Mouse (Mus musculus) neural tube, embryonic 15.5 days (tissue): ENCODE measurements at regions not wholly inside any gene's neighbourhood (a gene's known extent, or its start where the extent isn't known, plus 50 kb on each side); places are given as distances from the start of the nearest gene placed in this dataset.

Experiments used
- ATAC-seq: fragments of 200-750 bp; cut with Nextera tagmentation; 2 replicates; pipeline ENCODE4 v1.8.0; 2017; ENCODE audit warnings: mild to moderate bottlenecking, moderate TSS enrichment, moderate library complexity; ENCODE audit not compliant: low FRiP score
- H3K27ac ChIP-seq: fragments of 300-500 bp; sonication (generic); replicated peaks from 2 replicates; pipeline ENCODE4 v1.5.1; 2015; ENCODE audit warnings: mild to moderate bottlenecking, inconsistent platforms
- H3K27me3 ChIP-seq: fragments of 300-500 bp; sonication (generic); replicated peaks from 2 replicates; pipeline ENCODE4 v1.6.1; 2015; ENCODE audit warnings: inconsistent platforms
- H3K36me3 ChIP-seq: fragments of 300-500 bp; sonication (generic); 2 replicates; pipeline ENCODE4 v1.6.1; 2015; ENCODE audit warnings: inconsistent platforms
- H3K4me1 ChIP-seq: fragments of 300-500 bp; sonication (generic); 2 replicates; pipeline ENCODE4 v1.6.1; 2015; ENCODE audit warnings: inconsistent platforms
- H3K4me2 ChIP-seq: fragments of 300-500 bp; sonication (generic); 2 replicates; pipeline ENCODE4 v1.6.1; 2015; ENCODE audit warnings: inconsistent platforms, mild to moderate bottlenecking, moderate library complexity
- H3K4me3 ChIP-seq: fragments of 300-500 bp; sonication (generic); replicated peaks from 2 replicates; pipeline ENCODE4 v1.5.1; 2015; ENCODE audit warnings: mild to moderate bottlenecking, inconsistent platforms
- H3K9ac ChIP-seq: fragments of 300-500 bp; sonication (generic); replicated peaks from 2 replicates; pipeline ENCODE4 v1.6.1; 2015; ENCODE audit warnings: mild to moderate bottlenecking, inconsistent platforms
- H3K9me3 ChIP-seq: fragments of 300-500 bp; sonication (generic); replicated peaks from 2 replicates; pipeline ENCODE4 v1.6.1; 2016; ENCODE audit warnings: inconsistent platforms
- WGBS: fragments of 180-500 bp; shearing (Covaris S2); methylation state at CpG from one replicate; pipeline ENCODE4 v1.1.7; 2015; ENCODE audit warnings: mixed read lengths; 5-methylcytosine and 5-hydroxymethylcytosine counted together

DNA sequence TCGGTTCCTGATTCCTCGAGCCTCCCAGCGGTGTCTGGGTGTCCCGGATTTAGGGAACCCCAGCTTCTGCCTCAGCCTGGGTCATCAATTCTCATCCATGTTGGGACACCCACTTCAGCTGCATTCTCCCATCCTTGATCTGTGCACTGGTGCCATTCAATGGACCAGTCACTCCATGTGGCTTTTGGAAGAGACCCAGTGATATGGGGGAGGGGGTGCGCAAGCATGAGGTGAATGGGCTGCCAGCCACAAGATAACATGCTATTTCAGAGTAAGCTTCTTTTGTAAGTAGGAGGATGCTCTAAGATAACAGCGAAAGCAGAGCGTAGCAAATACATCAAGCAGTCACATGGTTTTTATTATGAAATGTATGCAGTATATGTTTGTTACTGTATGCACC, 963.1 kb downstream of the 4930447A16Rik start:
- Histone ChIP-seq H3K27me3 (no peaks in the 10 kb centered on the region), H3K36me3 (no peaks in the 10 kb centered on the region), H3K4me1 (peaks cover 14% of the 10 kb centered on the region), H3K4me3 (no peak overlapping the region), H3K9ac (no peak overlapping the region), H3K4me2 (no peak overlapping the region), H3K27ac (no peak overlapping the region), H3K9me3 (no peaks in the 10 kb centered on the region)
- ATAC-seq, result no peak
- 95% methylated on average over 7 of the region's 7 CpGs for WGBS

DNA sequence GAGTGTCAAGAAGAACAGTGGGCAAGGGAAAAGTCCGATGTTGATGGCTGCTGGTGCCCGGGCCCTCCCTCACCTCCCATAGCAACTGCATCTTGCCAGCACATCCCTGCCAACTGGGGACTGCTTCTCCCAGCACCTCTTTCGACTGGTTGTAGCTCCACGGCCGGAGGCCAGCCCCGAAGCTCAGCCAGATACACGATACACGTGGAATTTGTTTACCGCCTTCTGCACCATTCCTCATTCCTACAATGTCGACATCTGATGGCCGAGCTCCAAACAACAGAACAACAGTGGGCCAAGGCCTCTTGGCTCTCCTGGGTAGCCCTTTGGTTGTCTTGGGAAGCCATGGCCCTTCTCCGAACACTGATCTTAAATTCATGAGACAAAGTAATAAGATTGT, 965.1 kb downstream of the 4930447A16Rik start:
- ATAC-seq, result no peak
- Histone ChIP-seq H3K4me1 (no peaks in the 10 kb centered on the region), H3K27me3 (no peaks in the 10 kb centered on the region), H3K36me3 (no peaks in the 10 kb centered on the region), H3K4me3 (no peak overlapping the region), H3K4me2 (no peak overlapping the region), H3K27ac (no peak overlapping the region), H3K9ac (no peak overlapping the region), H3K9me3 (no peaks in the 10 kb centered on the region)
- 87% methylated on average over 12 of the region's 12 CpGs for WGBS

DNA sequence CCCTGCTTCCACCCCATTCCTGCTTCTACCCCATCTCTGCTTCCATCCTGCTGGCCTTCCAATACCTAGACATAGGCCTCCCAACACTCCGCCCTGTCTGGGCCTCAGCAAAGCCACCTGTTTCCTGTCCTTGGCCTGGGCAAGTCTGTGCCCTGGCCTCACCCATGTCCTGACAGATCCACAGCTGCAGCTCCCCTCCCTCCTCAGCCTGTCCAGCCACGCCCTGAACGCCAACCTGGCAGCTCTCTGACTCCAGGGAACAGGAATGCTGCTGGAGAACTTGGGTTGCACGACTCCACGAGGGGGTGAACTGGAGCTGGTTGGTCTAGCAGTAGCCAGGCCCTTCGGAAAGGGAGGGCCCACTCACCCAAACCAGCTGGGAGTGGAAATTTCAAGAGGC, 966.1 kb downstream of the 4930447A16Rik start:
- Histone ChIP-seq H3K36me3 (no peaks in the 10 kb centered on the region), H3K27ac (no peak overlapping the region), H3K9ac (no peak overlapping the region), H3K4me3 (no peak overlapping the region), H3K9me3 (no peaks in the 10 kb centered on the region), H3K4me2 (no peak overlapping the region), H3K4me1 (no peaks in the 10 kb centered on the region), H3K27me3 (no peaks in the 10 kb centered on the region)
- WGBS, result 69% methylated on average over 6 of the region's 6 CpGs
- no peak for ATAC-seq

DNA sequence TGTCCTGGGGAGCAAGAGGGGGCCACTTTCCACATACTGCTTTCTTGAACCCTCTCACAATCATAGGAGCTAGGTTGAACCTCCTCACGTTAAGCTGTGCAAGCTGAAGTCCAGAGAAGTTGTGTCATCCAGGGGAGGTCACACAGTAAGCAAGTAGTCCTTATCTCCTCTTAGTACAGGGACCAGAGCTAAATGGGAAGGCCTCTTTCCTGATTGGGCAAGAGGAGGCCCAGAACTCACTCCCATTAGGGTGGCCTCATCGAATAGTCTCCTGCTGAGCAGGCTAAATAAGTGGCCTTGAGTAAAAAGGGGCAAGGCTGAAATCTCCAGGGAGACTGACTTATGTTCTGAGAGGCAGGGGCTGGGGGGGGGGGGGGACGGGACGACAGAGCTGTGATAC, 966.5 kb downstream of the 4930447A16Rik start:
- Histone ChIP-seq H3K36me3 (no peaks in the 10 kb centered on the region), H3K9ac (no peak overlapping the region), H3K4me2 (no peak overlapping the region), H3K27me3 (no peaks in the 10 kb centered on the region), H3K4me1 (no peaks in the 10 kb centered on the region), H3K27ac (no peak overlapping the region), H3K9me3 (no peaks in the 10 kb centered on the region), H3K4me3 (no peak overlapping the region)
- 18% methylated on average over 3 of the region's 4 CpGs for WGBS
- no peak for ATAC-seq

DNA sequence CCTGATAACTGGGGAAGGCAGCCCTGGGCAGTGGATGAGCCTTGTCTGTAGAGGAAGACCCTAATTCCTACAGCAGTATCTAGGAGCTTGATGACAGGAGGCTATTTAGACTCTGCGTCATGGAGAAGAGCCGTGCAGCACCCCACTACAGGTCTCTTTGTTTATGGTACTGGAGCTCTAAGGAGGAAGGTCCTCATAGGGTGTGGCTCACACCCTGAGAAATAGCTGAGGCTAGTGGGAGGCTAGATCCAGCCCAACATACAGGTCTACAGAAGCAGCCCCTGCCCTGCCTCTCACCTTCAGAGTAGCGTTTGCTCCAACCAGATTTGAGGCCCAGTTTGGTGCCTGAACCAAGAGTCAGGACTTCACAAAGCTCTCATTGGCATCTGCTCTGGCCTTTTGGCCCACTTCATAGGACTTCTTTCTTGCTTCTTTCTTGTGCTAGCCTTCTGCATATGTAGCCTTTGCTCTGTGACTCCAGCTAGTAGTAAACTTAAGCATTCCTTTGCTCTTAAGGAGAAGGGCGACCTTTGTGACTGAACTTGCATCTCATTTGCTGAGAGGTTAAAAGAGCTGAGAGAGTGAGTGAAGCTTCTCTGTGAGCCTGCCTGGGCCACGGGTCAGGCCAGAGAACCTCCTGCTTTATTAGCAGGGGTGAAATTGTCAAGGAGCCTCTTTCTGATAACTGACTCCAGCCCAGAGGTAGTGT, 967.2 kb downstream of the 4930447A16Rik start:
- H3K27ac ChIP-seq, result no peak overlapping the region
- WGBS, result 65% methylated on average over 5 of the region's 5 CpGs
- no peaks in the 10 kb centered on the region for H3K9me3 ChIP-seq
- ATAC-seq, result no peak
- no peaks in the 10 kb centered on the region for H3K27me3 ChIP-seq
- no peaks in the 10 kb centered on the region for H3K4me1 ChIP-seq
- H3K36me3 ChIP-seq, result no peaks in the 10 kb centered on the region
- H3K4me3 ChIP-seq, result no peak overlapping the region
- no peak overlapping the region for H3K9ac ChIP-seq
- no peak overlapping the region for H3K4me2 ChIP-seq

DNA sequence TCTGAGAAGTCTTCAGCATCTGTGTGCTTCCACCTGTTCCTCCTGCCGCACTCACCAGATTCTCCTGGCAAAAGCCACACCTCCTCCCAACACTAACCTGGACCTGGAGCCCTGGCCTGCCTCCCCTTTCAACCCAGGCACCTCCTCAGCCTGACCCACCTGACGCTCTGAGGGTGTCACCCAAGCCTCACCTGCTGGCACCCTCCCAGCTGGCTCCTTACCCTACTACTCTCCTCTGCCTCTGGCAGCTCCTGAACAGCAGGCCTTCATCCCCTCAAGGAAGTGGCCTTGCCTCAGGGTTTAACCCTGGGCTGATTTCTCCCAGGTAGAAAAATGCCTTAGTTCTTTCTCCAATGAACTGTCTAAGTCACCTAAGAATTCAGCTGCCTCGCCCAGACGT, 973.5 kb downstream of the 4930447A16Rik start:
- H3K9ac ChIP-seq, result no peak overlapping the region
- WGBS, result 82% methylated on average over 4 of the region's 4 CpGs
- no peaks in the 10 kb centered on the region for H3K4me1 ChIP-seq
- H3K4me3 ChIP-seq, result no peak overlapping the region
- no peak for ATAC-seq
- H3K9me3 ChIP-seq, result no peaks in the 10 kb centered on the region
- H3K4me2 ChIP-seq, result no peak overlapping the region
- no peaks in the 10 kb centered on the region for H3K27me3 ChIP-seq
- H3K36me3 ChIP-seq, result no peaks in the 10 kb centered on the region
- H3K27ac ChIP-seq, result no peak overlapping the region

DNA sequence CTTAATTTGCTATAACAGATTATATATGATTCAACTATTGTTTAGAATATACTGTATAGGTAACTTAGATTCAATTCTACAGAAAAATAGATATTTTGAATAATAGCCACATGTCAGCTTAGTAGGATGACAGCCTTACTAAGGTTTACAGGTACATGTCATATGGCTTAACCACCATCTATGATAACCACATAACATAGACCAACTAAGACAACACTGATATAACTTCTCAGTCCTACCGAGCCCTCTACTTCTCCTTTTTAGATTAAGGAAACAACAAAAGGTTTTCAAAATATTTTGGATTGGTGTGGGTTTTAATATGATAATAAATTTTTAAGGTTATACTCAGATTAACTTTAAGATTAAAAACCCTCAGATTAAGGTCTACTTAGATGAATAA, 977.4 kb downstream of the 4930447A16Rik start:
- Histone ChIP-seq H3K36me3 (no peaks in the 10 kb centered on the region), H3K4me1 (no peaks in the 10 kb centered on the region), H3K4me2 (no peak overlapping the region), H3K9ac (no peak overlapping the region), H3K4me3 (no peak overlapping the region), H3K27ac (no peak overlapping the region), H3K27me3 (no peaks in the 10 kb centered on the region), H3K9me3 (no peaks in the 10 kb centered on the region)
- no peak for ATAC-seq
- WGBS, result 94% methylated on average over 1 of the region's 1 CpGs

DNA sequence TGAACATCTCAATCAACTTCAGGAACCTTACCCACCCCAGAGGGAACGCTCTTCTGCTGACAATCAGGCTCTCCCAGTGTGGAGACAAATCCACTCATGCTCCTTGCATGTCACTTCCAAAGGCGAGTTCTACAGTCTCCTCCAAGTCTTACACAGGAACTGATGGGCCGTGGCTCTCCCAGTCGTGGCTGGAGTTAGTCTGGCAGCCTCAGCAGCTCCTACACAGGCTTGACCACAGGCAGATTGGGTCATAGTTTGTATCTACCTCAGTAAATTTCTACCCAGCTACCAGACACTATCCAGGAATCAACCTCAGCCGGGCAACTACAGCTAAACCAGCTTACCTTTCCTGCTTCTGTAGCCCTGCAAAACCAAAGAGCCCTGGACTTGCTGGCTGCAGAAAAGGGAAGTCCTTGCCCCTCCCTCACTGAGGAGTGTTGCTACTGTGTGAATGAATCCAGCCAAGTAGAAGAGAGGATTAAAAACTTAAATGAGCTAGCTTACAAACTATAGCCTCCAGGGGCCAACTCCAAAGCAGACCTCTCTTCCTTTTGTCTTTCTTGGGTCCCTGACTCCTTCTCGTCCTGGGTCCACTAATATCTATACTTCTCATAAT, 978.5 kb downstream of the 4930447A16Rik start:
- Histone ChIP-seq H3K4me3 (no peak overlapping the region), H3K27me3 (no peaks in the 10 kb centered on the region), H3K36me3 (no peaks in the 10 kb centered on the region), H3K4me1 (no peaks in the 10 kb centered on the region), H3K27ac (no peak overlapping the region), H3K9me3 (no peaks in the 10 kb centered on the region), H3K9ac (no peak overlapping the region), H3K4me2 (no peak overlapping the region)
- no peak for ATAC-seq
- 78% methylated on average over 6 of the region's 6 CpGs for WGBS

DNA sequence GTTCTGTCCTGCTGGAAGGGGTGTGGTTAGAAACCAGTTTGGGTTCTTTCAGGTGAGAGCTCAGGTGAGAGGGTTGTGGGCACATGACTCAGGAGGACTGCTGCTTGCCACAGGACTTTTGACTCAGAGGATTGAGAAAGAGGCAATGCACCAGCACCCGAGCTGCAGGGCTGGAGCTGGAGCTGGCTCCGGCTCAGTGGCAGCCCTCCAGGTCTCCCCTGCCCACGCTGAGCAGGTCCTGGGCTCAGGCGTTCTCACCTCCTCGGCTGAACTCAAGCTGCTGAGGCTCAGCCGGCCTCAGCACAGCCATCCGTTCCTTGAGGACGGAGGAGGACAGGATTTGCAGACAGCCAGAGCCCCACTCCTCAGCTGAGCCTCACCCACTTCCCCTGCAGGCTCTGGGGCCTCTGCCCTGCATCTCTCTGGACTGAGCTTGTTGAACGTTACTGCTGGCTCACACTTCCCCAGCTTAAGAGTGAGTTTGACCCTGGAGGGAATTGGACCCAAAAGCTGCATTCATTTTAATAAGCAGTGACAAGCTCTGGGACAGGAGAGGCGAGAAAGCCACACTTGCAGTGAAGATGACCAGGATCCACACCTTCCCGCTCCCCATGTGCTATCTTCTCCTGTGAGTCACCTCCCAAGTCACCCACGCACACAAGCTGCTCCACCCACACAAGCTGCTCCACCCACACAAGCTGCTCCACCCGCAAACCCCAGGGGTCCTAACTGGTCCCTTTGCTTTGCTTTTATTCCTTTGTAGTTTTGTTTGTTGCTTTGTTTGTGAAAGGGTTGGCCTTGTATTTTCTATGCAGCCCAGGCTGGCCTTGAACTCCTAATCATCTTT, 981.0 kb downstream of the 4930447A16Rik start:
- no peak for ATAC-seq
- no peak overlapping the region for H3K4me2 ChIP-seq
- 53% methylated on average over 13 of the region's 13 CpGs for WGBS
- H3K27me3 ChIP-seq, result no peaks in the 10 kb centered on the region
- H3K36me3 ChIP-seq, result no peaks in the 10 kb centered on the region
- no peak overlapping the region for H3K9ac ChIP-seq
- no peaks in the 10 kb centered on the region for H3K9me3 ChIP-seq
- no peak overlapping the region for H3K27ac ChIP-seq
- no peaks in the 10 kb centered on the region for H3K4me1 ChIP-seq
- no peak overlapping the region for H3K4me3 ChIP-seq

DNA sequence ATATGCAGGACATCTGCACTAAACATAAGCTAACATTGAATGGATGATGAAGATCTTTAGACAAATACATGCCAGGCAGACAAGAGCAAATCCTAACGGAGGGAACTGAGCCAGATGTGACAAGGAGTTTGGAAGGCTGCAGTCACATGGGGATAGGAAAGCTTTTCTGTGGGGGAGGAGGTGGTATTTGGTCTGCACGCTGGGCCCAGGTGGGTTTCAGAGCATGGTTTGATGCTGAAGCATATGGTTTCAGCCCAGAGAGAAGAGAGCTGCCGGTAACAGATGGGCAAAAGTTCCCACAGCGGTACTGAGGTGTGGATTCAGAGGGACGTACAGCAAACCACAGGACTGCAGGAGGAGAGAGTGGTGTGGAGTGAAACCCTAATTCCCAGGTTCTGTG, 982.1 kb downstream of the 4930447A16Rik start:
- 72% methylated on average over 5 of the region's 5 CpGs for WGBS
- Histone ChIP-seq H3K36me3 (no peaks in the 10 kb centered on the region), H3K9me3 (no peaks in the 10 kb centered on the region), H3K4me1 (no peaks in the 10 kb centered on the region), H3K4me3 (no peak overlapping the region), H3K27ac (no peak overlapping the region), H3K4me2 (no peak overlapping the region), H3K9ac (no peak overlapping the region), H3K27me3 (no peaks in the 10 kb centered on the region)
- no peak for ATAC-seq

DNA sequence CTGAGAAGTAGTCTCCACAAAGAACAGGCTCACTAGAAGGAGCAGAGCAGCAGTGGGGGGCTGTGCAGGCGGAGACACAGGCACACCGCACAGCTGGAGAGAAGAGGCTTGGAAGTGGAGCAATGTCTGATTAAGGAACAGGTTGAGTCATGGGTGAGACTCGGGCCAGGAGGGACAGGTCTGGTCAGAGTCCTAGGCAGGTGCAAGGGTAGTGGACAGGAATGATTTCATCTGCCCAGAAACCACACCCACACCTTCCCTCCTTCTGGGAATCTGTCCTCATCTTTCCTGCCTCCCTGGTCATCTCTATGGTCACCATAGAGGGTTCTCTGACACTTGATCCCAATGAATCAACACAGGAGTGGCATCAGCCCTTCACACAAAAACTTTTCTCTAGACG, 983.8 kb downstream of the 4930447A16Rik start:
- ATAC-seq, result no peak
- WGBS, result 74% methylated on average over 4 of the region's 4 CpGs
- Histone ChIP-seq H3K4me1 (no peaks in the 10 kb centered on the region), H3K4me3 (no peak overlapping the region), H3K9ac (no peak overlapping the region), H3K27me3 (no peaks in the 10 kb centered on the region), H3K36me3 (no peaks in the 10 kb centered on the region), H3K27ac (no peak overlapping the region), H3K9me3 (no peaks in the 10 kb centered on the region), H3K4me2 (no peak overlapping the region)

DNA sequence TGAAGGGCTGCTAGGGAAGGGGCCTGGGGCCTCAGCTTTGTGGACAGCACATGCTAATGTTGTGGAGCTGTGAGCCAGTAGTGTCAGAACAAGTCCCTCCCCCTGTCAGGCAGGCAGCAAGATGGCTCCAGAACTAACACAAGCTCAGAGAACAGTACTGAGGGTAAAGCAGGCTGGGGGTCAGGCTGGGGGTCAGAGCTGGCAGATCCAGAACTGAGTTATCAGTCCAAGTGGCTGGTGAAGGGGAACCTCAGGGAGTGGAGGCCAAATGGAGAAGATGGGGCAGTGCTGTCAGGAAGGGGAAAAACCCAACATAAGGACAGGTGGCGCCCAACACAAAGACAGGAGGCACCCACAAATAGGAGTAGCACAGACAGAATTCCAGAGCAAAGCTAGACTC, 985.1 kb downstream of the 4930447A16Rik start:
- H3K4me1 ChIP-seq, result no peaks in the 10 kb centered on the region
- WGBS, result 90% methylated on average over 1 of the region's 1 CpGs
- H3K36me3 ChIP-seq, result no peaks in the 10 kb centered on the region
- ATAC-seq, result no peak
- no peaks in the 10 kb centered on the region for H3K27me3 ChIP-seq
- no peak overlapping the region for H3K4me3 ChIP-seq
- no peak overlapping the region for H3K4me2 ChIP-seq
- H3K9ac ChIP-seq, result no peak overlapping the region
- no peak overlapping the region for H3K27ac ChIP-seq
- no peaks in the 10 kb centered on the region for H3K9me3 ChIP-seq
